Mouse (Mus musculus) embryonic facial prominence, embryonic 12.5 days (tissue): ENCODE data around the gene Cdh24. TPM values are rescaled to one million over a fixed set of nuclear protein-coding genes. Genes with fewer than 3 reads are reported as not detected.

Source experiments
- ATAC-seq: fragments of 200-750 bp; cut with Nextera tagmentation; 2 replicates; pipeline ENCODE4 v1.8.0; 2017; ENCODE audit not compliant: insufficient number of reproducible peaks, insufficient read depth, low FRiP score, low TSS enrichment
- H3K27ac ChIP-seq: fragments of 300-500 bp; sonication (generic); 2 replicates; pipeline ENCODE4 v1.5.1; 2016; ENCODE audit warnings: mild to moderate bottlenecking
- H3K27me3 ChIP-seq: fragments of 300-500 bp; sonication (generic); 2 replicates; pipeline ENCODE4 v1.6.1; 2016; ENCODE audit warnings: mild to moderate bottlenecking, moderate library complexity
- H3K36me3 ChIP-seq: fragments of 300-500 bp; sonication (generic); 2 replicates; pipeline ENCODE4 v1.6.1; 2016; ENCODE audit warnings: mild to moderate bottlenecking
- H3K4me1 ChIP-seq: fragments of 300-500 bp; sonication (generic); 2 replicates; pipeline ENCODE4 v1.6.1; 2016
- H3K4me2 ChIP-seq: fragments of 300-500 bp; sonication (generic); replicated peaks from 2 replicates; pipeline ENCODE4 v1.6.1; 2016; ENCODE audit warnings: mild to moderate bottlenecking, moderate library complexity
- H3K4me3 ChIP-seq: fragments of 300-500 bp; sonication (generic); 2 replicates; pipeline ENCODE4 v1.5.1; 2016; ENCODE audit warnings: mild to moderate bottlenecking
- H3K9ac ChIP-seq: fragments of 300-500 bp; sonication (generic); 2 replicates; pipeline ENCODE4 v1.6.1; 2016; ENCODE audit warnings: mild to moderate bottlenecking, moderate library complexity
- H3K9me3 ChIP-seq: fragments of 300-500 bp; sonication (generic); 2 replicates; pipeline ENCODE4 v1.6.1; 2016; ENCODE audit warnings: mild to moderate bottlenecking, moderate library complexity
- WGBS: fragments of 180-500 bp; shearing (Covaris S2); methylation state at CpG from one replicate; pipeline ENCODE4 v1.1.7; 2016; 5-methylcytosine and 5-hydroxymethylcytosine counted together
- polyA plus RNA-seq: library from polyadenylated mRNA; unstranded; fragments of >200 nt; fragmentation: Nextera tagmentation; extraction: Ambion mirVana; gene quantifications from 2 replicates; pipeline ENCODE4 v1.2.1, GENCODE M21; 2016

Gene Cdh24
- polyA plus RNA-seq, 1 experiment from 2014 or later = 10.8 TPM

DNA sequence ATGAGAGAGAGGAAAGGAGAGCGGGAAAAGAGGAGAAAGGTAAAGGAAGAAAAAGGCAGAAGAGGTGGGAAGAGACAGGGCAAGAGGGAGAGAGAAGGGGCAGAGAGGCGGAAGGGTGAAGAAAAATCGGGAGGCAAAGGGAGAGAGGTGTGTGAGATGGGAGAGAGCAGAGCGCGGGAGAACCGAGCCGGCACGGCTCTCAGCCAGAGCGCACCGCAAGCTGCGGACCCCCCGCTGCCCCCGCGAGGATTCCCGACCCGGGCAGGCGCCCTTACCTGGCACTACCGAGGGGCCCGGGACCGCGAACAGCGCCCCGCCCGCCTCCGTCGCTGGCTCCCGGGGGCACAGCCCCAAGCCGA lies 239 bp downstream of the Cdh24 start, which contains the start of gene Gm17606:
Gene Gm17606 (plus strand): TSS at position 7 of the 359 bp plus-strand sequence.
- Histone ChIP-seq H3K4me3 (peak within 1 kb of the TSS; percentile 59), H3K4me2 (peak within 1 kb of the TSS; percentile 90), H3K9me3 (no peaks in the 10 kb centered on the region), H3K27ac (peak within 1 kb of the TSS; percentile 88), H3K27me3 (no peaks in the 10 kb centered on the region), H3K4me1 (peaks cover 24% of the 10 kb centered on the region), H3K36me3 (peaks cover 65% of the 10 kb centered on the region), H3K9ac (peak within 1 kb of the TSS; percentile 83)
- 1% methylated on average over 28 of the region's 28 CpGs for WGBS
- no peak for ATAC-seq

DNA sequence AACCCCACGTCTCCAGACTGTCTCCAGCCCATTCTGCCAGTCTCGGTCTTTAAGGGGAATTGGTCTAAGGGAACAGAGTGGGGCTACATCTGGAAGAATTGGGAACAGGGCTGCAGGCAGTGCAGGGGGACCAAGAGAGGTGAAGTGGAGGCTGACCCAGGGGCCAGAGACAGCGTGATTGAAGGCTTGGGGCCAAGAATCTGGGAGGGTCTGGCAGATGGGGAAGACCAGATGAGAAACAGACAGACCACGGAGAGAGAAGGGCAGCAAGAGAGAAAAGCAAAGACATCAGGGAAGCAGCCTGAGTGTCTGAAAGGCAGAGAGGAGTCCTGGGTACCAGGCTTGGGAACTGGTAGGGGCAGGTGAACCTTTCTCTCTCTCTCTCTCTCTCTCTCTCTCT lies 1.0 kb downstream of the Cdh24 start:
- 9% methylated on average over 4 of the region's 4 CpGs for WGBS
- ATAC-seq = no peak
- Histone ChIP-seq H3K4me3 (peak overlapping the region; percentile 59), H3K4me2 (peak overlapping the region; percentile 90), H3K9ac (peak overlapping the region; percentile 83), H3K27ac (no peak overlapping the region), H3K4me1 (peaks cover 24% of the 10 kb centered on the region), H3K9me3 (no peaks in the 10 kb centered on the region), H3K36me3 (peaks cover 61% of the 10 kb centered on the region), H3K27me3 (no peaks in the 10 kb centered on the region)

DNA sequence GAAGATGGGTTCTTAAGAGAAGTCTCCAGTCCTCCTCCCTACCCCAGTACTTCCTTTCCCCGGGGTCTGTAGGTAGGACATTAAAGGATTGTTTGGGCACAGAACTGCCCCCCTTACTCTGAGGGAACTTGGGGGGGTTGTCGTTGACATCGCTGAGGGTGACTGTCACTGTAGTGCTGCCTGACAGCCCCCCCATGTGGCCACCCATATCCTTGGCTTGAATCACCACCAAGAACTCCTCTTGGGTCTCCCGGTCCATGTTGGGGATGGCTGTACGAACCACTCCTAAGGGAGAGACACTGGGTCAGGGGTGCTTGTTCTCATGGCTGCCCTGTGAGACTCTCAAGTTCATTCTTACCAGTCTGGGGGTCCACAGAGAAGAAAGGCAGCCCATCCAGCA lies 3.0 kb downstream of the Cdh24 start:
- no peaks in the 10 kb centered on the region for H3K9me3 ChIP-seq
- no peak overlapping the region for H3K4me3 ChIP-seq
- H3K27ac ChIP-seq = no peak overlapping the region
- no peak for ATAC-seq
- H3K9ac ChIP-seq = no peak overlapping the region; the same call in 1 of the 2 replicates
- WGBS = 78% methylated on average over 5 of the region's 5 CpGs
- H3K27me3 ChIP-seq = no peaks in the 10 kb centered on the region
- no peak overlapping the region for H3K4me2 ChIP-seq
- peaks cover 24% of the 10 kb centered on the region for H3K4me1 ChIP-seq
- peaks cover 54% of the 10 kb centered on the region for H3K36me3 ChIP-seq

DNA sequence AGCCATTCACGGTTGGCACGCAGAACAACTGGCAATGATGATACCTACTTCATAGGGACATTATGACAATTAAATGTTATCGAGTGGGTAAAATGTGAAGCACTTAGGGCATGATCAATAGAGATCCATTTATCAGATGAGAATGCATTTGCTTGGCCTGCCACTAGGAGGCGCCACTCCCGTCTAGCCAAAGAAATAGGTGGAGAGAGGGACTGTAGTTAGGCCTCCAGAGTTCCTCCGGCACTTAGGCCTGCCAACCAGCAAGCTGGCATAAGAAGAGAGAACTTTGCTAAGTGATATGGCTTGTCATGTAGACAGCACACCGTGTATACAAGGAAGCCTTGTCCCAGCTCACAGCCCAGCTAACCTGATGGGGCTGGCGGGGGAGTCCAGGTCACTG lies 4.2 kb downstream of the Cdh24 start:
- H3K36me3 ChIP-seq = peaks cover 55% of the 10 kb centered on the region
- WGBS = 48% methylated on average over 8 of the region's 8 CpGs
- no peaks in the 10 kb centered on the region for H3K9me3 ChIP-seq
- H3K4me1 ChIP-seq = peaks cover 24% of the 10 kb centered on the region
- H3K27me3 ChIP-seq = no peaks in the 10 kb centered on the region
- ATAC-seq = no peak
- H3K9ac ChIP-seq = no peak overlapping the region
- no peak overlapping the region for H3K27ac ChIP-seq
- no peak overlapping the region for H3K4me3 ChIP-seq
- H3K4me2 ChIP-seq = no peak overlapping the region

DNA sequence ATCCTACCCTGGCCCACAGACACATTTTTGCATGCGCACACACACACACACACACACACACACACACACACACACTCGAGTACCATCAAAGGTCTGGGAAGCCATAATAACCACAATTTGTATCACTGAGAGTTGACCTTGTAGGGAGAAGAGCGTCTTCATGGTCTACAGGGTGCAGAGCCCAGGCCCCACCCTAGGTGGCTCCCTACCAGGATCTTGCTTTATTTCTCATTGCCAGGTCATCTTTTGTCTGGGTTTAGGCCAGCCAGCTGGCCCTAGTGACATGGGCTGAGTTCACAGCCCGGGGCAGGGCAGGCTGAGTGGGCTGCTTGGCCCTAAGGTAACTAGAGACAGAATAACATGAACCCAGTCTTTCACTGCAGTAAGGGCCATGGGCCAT lies 7.0 kb downstream of the Cdh24 start:
- no peak overlapping the region for H3K27ac ChIP-seq
- H3K27me3 ChIP-seq = no peaks in the 10 kb centered on the region
- H3K9ac ChIP-seq = no peak overlapping the region
- H3K4me1 ChIP-seq = peaks cover 4% of the 10 kb centered on the region; the same call in 1 of the 2 replicates
- no peaks in the 10 kb centered on the region for H3K9me3 ChIP-seq
- 87% methylated on average over 4 of the region's 4 CpGs for whole genome bisulfite sequencing
- H3K4me2 ChIP-seq = no peak overlapping the region
- H3K36me3 ChIP-seq = peaks cover 75% of the 10 kb centered on the region
- no peak for ATAC-seq
- H3K4me3 ChIP-seq = no peak overlapping the region

DNA sequence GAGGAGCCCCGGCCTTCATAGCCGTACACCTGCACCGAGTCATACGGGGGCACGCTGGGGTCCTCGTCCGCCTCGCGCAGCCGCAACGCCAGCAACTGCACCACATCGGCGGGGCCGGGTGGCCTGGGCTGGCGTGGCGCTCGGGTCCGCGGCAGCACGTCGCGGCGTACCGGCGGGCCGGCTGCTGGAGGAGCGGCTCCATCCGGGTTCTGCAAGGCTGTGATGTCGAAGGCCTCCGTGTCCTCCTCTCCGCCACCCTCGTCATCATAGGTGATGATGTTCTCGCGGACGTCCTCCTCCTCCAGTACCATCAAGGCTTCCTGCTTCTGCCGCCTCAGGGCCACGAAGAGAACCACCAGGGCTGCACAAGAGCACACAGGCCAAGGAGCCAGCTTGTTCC lies 8.9 kb downstream of the Cdh24 start:
- Histone ChIP-seq H3K4me1 (no peaks in the 10 kb centered on the region), H3K9ac (0 out of 2 replicates have a peak overlapping the region, but pooled peaks have one; percentile 15), H3K27ac (0 out of 2 replicates have a peak overlapping the region, but pooled peaks have one; percentile 4), H3K27me3 (no peaks in the 10 kb centered on the region), H3K36me3 (peaks cover 61% of the 10 kb centered on the region), H3K4me2 (no peak overlapping the region), H3K4me3 (no peak overlapping the region), H3K9me3 (no peaks in the 10 kb centered on the region)
- WGBS = 95% methylated on average over 37 of the region's 37 CpGs
- ATAC-seq = no peak

DNA sequence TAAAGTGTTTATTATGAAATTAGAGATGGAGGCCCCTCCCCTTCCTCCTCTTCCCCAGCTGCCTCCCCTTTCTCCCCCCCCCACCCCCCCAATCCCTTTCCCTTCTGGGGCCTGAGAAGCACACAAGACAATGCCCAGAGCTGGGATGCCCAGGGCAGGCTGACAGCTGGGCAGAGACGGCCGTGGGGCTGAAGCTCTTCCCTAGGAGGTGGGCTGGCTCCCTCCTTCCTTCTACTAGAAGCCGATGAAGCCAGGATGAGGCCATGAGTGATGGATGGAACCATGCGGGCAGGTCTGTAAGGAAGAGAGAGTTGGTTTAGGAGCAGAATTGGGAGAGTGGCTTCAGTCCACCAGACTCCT lies 9.9 kb downstream of the Cdh24 start:
- no peaks in the 10 kb centered on the region for H3K9me3 ChIP-seq
- H3K36me3 ChIP-seq = peaks cover 51% of the 10 kb centered on the region
- ATAC-seq = no peak
- WGBS = 63% methylated on average over 4 of the region's 4 CpGs
- H3K27ac ChIP-seq = 0 out of 2 replicates have a peak overlapping the region, but pooled peaks have one; percentile 4
- no peak overlapping the region for H3K4me2 ChIP-seq
- no peak overlapping the region for H3K9ac ChIP-seq
- H3K27me3 ChIP-seq = no peaks in the 10 kb centered on the region
- H3K4me3 ChIP-seq = no peak overlapping the region
- H3K4me1 ChIP-seq = no peaks in the 10 kb centered on the region

DNA sequence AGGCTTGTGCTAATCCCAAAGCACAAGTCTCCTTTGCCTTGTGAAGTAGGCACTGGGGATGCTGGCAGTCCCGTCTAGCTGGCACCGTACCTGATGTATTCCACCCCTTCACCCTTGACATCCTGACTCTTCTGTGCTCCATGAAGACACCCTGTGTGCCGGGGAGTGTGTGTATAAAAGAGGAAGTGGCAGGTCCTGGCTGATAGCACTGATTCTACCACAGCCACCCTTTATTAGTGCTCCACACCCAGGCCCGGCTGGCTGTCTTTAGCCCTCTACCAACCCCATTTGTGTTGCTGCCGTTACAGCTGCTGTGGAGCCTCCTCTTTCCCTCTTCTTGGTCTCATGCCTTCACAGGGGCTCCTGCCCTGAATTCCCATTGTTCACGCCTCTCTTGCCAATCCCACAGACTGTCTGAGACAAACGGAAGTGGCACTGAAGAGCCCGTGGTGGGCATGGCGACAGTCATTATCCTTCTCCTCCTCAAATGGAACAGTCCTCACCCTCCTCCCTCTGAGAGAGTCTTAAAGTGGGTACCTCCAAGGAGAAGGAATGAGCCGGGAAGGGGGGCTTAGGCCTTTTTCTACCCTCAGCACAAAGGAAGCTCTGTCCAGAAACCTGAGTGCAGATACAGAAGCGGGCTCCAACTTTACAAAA lies 10.5 kb downstream of the Cdh24 start:
- Histone ChIP-seq H3K4me2 (no peak overlapping the region), H3K9ac (no peak overlapping the region), H3K27ac (0 out of 2 replicates have a peak overlapping the region, but pooled peaks have one; percentile 4), H3K4me1 (no peaks in the 10 kb centered on the region), H3K4me3 (no peak overlapping the region), H3K36me3 (peaks cover 46% of the 10 kb centered on the region), H3K9me3 (no peaks in the 10 kb centered on the region), H3K27me3 (0 out of 2 replicates have a peak, but pooled peaks cover 2% of the 10 kb centered on the region)
- 74% methylated on average over 11 of the region's 11 CpGs for WGBS
- no peak for ATAC-seq

DNA sequence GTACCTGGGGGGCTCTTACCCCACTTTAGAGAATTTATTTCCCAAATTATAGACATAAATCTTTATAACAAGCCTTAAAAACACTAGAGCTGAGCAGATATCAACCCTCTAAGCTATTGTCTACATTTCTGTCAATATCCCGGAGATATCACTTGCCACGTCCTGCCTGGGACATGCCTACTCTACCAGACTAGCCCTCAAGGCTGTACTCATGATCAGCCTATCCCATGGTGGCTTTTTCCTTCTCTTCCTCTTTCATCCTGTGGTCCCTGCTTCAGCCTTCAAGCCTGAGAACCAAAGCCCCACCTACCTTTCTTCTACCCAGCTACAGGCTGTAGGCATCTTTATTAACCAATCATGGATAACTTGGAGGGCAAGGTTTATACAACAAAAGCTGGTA lies 11.4 kb downstream of the Cdh24 start:
- Histone ChIP-seq H3K4me1 (no peaks in the 10 kb centered on the region), H3K27me3 (0 out of 2 replicates have a peak, but pooled peaks cover 5% of the 10 kb centered on the region), H3K9me3 (no peaks in the 10 kb centered on the region), H3K27ac (no peak overlapping the region), H3K4me3 (no peak overlapping the region), H3K36me3 (peaks cover 45% of the 10 kb centered on the region), H3K4me2 (no peak overlapping the region), H3K9ac (no peak overlapping the region)
- WGBS = 93% methylated on average over 2 of the region's 2 CpGs
- no peak for ATAC-seq

DNA sequence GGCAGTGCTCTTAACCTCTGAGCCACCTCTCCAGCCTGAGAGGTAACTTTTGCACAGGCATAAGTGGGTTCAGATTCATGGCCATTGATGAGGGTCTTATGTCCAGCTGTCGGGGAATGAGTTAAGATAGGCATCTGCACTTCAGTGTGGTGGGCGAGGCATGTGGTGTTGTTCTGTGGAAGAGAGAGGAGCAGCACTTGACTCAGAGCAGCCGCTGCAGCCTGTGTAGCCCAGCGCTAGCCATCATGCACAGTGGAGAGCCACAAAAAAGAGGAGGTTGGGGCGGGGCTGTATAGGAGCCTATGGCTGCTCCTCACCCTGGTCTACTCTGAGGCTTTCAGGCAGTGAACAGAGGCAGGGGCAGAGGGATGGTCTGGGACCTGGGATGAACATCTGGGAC lies 13.1 kb downstream of the Cdh24 start:
- Histone ChIP-seq H3K4me1 (no peaks in the 10 kb centered on the region), H3K27ac (no peak overlapping the region), H3K27me3 (0 out of 2 replicates have a peak, but pooled peaks cover 5% of the 10 kb centered on the region), H3K36me3 (peaks cover 31% of the 10 kb centered on the region), H3K9me3 (no peaks in the 10 kb centered on the region), H3K9ac (no peak overlapping the region), H3K4me3 (no peak overlapping the region), H3K4me2 (no peak overlapping the region)
- 71% methylated on average over 5 of the region's 5 CpGs for WGBS
- no peak for ATAC-seq

DNA sequence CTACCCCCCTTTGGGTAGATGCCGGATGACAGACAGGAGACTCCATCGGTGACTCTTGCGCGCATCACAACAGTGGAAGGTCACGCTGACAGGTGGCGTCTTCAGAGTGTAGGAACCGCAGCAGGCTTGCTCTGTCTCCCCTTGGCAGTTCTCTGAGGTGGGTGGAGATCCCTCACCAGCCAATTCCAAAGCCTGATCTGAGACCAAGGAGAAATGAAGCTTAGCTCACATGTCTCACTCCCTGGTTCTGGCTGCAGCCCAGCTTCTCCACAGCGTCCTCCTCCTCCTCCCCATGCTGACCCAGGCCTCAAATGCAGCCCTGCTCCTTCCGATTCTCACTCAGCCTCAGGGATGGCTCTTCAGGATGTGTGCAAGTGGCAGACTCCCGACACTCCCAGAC lies 16.2 kb downstream of the Cdh24 start:
- H3K4me1 ChIP-seq = no peaks in the 10 kb centered on the region
- no peak overlapping the region for H3K27ac ChIP-seq
- H3K4me2 ChIP-seq = no peak overlapping the region
- no peak overlapping the region for H3K9ac ChIP-seq
- 53% methylated on average over 10 of the region's 10 CpGs for WGBS
- H3K4me3 ChIP-seq = no peak overlapping the region
- H3K36me3 ChIP-seq = 0 out of 2 replicates have a peak, but pooled peaks cover 1% of the 10 kb centered on the region
- ATAC-seq = no peak
- H3K9me3 ChIP-seq = no peaks in the 10 kb centered on the region
- 0 out of 2 replicates have a peak, but pooled peaks cover 5% of the 10 kb centered on the region for H3K27me3 ChIP-seq

DNA sequence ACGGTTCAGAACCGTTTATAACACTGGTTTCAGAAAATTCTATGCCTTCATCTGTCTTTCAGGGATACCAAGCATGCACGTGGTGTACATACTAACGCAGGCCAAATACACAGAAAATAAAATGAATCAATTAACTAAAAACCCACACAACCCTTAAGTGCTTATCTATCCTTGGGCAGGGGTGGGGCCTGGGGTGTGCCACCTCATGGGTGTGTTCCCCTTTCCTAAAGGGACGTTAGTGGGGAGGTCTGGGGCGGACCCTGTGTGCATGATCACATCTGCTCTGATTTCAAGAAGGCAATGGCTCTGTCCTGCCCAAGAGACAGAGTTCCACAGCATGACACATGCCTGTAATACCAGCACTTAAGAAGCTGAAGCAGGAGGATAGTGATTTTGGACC lies 17.8 kb downstream of the Cdh24 start:
- H3K9me3 ChIP-seq = no peaks in the 10 kb centered on the region
- no peak overlapping the region for H3K27ac ChIP-seq
- no peak overlapping the region for H3K4me3 ChIP-seq
- H3K9ac ChIP-seq = no peak overlapping the region
- no peak for ATAC-seq
- WGBS = 85% methylated on average over 6 of the region's 6 CpGs
- no peak overlapping the region for H3K4me2 ChIP-seq
- H3K36me3 ChIP-seq = no peaks in the 10 kb centered on the region
- H3K27me3 ChIP-seq = 0 out of 2 replicates have a peak, but pooled peaks cover 5% of the 10 kb centered on the region
- H3K4me1 ChIP-seq = no peaks in the 10 kb centered on the region
